Mouse (Mus musculus) spleen, postnatal 10 days (tissue): Measurements from ENCODE around the gene Gm48552.
A peak's percentile ranks its signal among the peaks of the same experiment; 100 is the strongest.

ENCODE experiments used
- DNase-seq, 2 experiments: peaks; one replicate each; pipeline ENCODE4 v3.0.0; 2021 to 2022; ENCODE audit warnings: low spot score in 2 of 2

Gm48552 gene

DNA sequence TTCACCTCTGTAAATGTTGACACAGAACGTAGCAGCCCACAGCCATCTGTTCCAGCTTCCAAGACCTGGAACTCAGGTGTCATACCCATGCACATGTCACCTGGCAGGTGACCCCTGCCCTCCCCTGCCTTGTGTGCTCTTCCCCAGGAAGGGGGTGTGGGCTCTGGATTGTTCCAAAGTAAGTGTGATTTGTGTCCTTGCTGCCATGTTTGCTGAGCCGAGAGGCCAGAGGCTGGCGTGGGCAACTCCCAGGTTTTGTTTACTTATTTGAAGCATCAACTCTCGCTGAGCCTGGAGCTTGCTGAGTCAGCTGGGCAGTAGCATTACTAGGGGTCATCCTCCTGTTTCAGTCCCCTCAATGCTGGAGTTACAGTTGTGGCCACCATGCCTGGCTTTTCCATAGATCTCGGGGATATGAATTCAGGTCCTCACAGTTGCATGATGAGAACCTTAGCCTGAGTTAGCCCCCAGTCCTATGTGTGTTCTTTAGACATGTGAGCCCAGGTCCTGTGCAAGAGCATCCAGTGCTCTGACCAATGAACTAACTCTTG lies at the start of gene Gm48552:
Gene Gm48552, plus strand, starts transcription at position 501 of the 551 bp plus-strand sequence.
- DNase-seq: no peak

DNA sequence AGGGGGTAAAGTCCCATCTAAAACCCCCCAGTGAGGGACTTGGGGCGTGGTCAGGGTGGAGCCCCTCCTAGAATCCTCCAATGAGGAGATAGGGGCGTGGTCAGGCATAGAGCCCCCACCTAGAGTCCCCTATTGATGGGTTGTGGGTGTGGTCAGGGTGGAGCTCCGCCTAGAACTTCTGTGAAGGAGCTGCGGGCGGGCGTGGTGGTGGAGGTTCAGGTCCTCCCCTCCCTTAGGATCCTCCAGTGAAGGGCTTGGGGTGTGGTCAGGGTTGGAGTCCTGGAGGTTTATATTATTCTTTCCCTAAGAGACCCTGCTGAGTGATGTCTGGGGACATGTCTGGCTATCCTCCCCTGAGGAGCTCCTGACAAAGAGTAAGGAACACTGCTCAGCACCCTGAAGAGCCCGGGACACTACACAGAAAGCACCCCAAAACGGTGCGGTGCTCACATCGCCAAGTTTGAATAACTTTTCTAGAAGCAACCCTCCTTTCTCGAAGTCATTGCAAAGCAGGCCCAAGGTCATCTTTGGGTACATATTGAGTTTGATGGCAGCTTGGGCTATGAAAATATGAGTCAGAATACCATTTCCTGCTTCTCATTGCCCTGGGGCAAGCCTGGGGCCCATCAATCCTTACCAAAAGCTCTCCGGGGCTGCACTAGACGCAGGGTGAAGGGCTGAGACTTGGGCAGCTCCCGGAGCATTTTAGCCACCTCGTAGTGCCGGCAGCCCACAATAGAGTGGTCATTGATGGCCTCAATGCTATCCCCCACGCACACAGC lies 48.1 kb upstream of the Gm48552 start:
- DNase-seq: no peak

DNA sequence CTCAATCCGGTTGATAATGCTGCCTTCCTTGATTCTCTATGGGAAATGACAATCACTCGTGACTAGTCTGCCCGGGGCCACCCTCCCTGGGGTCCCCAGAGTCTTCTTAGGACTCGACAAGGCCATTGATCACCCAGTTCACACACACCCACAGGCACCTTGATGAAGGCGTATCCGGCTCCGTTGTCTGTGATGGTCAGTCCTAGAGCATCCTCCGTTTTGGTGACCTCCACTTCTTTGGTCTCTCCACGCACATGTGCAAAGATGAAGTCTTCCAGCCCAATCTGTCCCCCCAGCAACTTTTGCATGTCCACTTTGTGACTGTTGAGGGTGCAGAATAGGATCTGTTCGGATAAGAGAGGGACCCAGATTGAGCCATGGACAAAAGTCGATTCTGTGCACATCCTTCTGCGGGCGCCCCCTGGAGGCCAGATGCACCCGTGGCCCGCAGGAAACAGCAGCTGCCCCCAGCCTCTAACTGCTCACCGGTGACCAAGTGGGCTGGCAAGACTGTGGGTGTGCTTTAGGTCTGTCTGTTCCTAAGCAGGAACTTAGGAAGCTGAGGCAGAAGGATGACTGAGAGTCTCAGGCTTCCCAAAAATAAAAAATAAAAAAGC lies 47.4 kb upstream of the Gm48552 start:
- peak; percentile 68 to 88 for DNase-seq

DNA sequence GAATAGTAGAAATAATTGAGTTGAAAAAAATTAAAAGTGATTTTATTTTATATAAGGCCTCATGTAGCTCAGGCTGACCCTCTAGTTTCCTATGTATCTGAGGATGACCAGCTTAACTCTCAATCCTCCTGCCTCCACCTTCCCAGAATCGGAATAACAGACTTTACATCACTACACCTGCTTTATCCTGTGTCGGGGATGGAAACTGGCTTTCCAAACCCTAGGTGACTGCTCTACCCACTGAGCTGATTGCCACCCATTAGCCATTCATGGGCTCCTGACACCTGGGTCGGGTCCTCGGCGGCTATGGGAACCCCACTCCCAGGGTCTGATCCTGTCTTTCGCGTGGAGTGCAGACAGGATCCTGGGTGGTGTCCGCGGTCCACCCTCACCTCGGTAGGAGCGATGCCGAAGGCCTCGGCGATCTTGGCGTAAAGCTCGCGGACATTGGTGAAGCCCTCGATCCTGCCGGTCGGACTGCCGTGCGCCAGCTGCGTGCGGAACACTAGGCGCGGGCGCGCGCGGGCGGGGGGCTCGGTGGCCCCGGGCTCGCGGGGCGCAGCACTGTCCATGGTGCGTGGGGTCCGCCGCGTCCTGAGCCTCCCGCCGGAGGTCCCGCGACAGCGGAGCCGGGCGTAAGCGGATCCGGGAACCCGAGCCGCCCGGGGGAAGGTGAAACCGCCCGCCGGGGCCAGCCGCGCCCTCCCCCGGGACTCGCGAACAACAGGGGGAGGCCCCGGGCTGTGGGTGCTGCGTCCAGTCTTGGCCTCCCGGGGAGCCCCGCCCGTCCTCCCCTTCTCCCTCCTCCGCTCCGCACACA lies 45.9 kb upstream of the Gm48552 start, which contains the start of gene Gipc3:
Gene Gipc3, minus strand, starts transcription at position 581 of the 820 bp plus-strand sequence.
- peak in 1 of 2 experiments; percentile 49 for DNase-seq

DNA sequence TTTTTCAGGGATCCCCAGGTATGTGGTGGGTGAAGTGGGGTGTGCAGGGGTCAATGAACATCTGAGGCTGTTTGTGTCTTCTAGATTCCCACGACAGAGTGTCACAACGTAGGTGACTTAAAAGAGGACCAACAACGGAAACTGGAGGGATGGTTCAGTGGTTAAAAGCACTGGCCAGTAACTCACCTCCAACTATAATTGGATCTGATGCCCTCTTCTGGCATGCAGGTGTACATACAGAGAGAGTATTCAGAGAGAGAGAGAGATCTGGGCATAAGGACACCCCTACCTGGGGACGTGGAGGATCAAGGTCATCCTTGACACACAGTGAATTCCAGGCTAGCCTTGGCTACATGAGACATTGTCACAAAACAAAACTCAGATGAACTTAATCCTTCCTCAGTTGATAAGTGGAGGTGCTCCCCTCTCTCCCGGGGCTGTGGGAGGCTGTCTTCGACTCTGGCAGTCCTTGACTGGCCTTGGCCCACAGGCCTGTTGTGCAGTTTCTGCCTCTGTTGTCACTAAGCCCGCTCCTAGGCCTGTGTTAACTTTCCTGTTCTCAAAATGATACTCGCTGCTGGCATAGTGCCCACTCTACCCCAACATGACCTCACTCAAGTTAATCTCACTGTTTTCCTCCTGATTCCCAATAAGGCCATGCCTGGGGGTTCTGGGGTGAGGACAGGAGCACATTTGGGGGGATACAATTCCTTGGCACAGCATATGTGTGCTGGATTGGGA lies 44.2 kb upstream of the Gm48552 start:
- DNase-seq: peak in 1 of 2 experiments; percentile 44

DNA sequence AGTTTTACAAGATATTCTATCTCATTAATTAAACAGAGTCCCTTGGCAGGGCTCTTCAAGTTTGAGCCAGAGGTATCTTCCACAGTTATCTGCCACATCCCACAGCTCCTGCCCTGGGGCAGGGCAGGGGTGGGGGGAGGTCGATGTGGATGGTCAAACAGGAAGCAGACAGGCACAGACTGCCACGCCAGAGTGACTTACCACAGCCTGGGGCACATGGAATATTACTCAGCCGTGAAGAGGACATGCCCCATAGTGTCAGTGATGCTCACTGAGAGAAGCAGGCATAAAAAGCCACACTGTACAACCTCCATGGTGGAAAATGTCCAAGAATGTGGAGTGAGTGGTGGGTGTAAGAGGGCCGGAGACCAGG lies 43.7 kb upstream of the Gm48552 start:
- DNase-seq: no peak

DNA sequence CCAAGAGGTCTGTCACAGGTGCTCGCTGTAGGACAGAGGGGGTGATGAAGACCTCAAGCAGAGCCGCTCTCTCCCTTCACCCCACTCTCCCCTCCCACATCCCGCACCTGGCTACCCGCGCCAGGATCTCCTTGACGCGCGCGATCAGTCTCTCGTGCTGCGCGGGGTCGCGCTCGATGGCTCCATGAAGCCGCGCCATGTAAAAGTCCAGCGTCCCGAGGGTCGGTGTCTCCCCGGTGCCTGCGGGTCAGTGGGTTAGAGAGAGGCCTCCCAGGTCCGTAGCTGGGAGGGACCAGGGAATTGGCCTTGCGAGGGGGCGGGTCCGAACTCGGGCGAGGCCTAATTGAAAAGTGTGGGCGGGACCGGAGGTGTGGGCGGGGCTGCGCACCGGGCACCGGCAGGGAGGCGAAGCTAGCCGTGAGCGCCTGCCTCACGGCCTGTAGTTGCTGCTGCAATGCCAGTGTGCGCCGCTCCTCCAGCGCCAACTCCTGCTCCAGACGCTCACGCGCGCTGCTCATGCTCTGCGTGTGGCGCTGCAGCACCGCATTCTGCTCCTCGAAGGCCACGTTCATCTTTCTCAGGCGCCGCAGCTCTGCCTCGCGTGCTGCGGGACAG lies 42.2 kb upstream of the Gm48552 start:
- DNase-seq: peak; percentile 51 to 84

DNA sequence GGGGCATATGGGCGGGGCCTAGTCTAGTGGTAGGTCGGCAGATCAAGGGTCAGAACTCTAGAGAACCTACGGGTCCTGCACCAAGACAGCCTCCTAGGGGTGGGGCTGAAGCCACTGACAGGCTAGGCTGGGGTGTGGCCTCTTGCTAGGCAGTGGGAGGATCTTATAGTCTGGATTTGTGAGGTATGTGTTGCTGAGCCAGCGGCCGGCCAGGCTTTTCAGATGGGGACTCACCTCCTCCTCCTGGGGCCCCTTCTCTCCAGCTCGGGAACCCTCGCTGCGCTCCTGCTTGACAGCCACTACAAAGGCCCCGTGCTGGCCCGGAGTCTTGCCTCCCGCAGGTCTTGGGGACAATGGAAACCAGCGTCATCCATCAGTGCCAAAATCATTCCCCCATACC lies 39.7 kb upstream of the Gm48552 start:
- DNase-seq: peak; percentile 47 to 76

DNA sequence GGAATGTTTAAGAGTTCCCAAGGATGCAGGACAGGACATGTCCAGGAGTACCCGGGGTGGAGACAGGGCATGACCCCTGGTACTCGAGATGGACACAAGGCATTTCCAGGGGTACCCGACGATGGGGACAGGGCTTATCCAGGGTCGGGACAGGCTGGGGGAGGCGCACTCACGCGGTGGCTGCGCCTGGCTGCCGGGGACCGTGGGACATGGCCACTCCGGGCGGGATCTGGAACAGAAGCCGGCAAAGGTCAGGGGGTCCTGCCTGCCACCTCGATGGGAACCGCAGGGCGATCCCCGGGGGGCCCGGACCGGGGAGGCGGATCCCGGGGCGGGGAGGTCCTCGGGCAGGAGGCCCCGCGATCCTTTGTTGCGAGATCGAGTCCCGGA lies 38.8 kb upstream of the Gm48552 start:
- DNase-seq: no peak

DNA sequence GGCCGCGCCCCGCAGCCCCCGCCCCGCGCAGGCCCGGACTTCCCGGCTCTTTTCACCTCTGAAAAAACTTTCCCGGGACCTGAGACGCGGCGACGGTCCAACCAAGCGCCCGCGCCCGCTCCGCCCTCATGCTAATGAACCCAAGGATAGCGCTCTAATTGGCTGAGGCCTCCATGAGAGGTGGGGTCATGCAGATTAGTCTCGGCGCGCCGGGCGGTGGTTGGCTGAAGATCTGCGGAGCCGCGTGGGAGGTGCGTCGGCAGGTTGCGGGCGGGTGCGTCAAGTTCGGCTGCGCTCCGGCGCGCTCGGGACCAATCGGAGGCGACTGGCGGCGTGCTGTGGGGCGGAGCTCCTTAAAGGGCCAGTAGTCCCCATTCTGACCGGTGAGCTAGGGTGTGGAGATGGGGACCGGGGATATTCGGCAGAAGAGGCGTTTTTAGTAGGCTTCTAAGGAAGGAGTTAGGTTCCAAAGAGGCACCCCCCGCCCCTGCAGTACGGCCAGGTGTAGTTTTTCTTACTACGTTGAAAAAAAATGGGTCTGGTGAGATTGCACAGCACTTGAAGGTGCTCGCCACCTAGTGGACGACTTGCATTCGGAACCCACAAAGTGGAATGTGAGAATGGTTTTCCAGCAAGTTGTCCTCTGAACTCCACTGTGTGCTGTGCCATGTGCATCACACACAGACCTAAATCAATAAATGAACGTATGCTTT lies 38.3 kb upstream of the Gm48552 start, which contains the start of gene Hmg20b:
Gene Hmg20b, minus strand, starts transcription at position 130 of the 713 bp plus-strand sequence.
- DNase-seq: peak; percentile 95 to 99

DNA sequence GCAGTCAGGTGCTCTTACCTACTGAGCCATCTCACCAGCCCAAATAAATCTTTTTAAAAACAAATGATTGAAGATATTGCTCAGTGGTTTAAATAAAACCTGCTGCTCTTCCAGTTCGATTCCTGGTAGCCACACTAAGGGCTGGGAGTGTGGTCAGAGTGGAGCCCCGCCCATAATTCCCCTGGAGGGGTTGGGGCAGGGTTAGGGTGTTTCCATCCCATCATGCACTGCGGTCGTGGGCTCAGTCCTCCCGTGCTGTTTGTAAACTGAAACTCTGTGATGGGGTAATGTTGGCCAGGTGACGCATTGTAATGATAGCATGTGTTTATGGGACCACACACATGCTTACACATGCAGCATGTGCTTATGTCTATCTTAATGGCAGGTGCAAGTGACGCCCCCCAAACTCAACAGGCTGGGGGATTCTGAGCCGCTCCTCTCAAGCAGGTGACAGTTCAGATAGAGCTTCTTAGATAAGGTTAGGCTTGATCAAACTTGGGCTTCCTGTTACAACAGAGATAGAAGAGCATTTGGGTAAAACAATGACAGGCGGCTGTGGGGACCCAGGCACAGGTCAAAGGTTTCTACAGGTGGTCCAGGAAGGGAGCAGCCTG lies 37.0 kb upstream of the Gm48552 start:
- DNase-seq: peak; percentile 58 to 84

DNA sequence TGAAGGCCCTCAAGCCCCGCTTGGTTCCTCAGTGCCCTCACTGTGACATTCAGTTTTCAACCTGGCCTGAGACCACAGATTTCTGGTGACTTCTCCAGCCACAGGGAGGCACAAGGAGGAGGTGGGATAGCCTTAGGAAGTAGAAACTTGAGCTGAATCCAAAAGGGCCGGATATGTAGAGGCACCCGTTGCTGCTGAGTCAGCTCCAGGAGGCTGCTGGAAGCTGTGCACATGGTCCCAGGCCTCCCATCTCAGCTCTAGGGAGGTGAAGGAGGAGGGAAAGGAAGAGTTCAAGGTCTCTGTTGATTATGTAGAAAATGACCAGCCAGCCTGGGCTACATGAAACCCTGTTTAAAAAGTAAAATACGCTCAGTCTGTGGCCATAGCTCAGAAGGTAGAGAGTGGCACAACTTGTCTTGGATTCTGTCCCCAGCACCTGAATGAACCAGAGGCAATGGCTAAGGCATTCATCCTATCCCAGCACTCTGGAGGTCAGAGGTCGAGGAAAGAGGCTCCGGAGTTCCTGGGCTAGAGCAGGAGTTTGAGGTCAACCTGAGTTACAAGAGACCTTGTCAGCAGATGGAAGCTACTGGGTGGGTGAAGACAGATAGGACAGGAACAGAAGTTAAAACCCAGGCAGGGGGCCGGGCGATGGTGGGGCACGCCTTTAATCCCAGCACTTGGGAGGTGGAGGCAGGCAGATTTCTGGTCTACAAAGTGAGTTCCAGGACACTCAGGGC lies 33.9 kb upstream of the Gm48552 start:
- DNase-seq: no peak

DNA sequence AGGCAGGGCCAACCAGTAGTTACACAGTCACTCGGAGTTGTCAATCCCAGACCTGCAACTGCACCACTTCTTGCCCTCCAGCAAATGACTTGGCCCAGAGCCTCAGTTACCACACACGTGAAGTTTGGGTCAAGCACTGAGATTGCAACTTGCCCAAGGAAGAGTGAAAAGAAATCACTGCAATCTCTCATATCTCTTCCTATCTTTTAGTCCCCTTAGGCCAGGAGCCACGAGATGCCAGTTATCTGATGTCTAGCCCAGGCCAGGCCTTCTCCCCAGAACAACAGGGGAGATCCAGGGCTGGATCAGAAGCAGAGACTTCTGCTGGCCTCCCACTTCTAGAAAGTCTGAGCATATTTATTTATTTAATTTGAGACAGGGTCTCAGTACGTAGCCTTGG lies 33.3 kb upstream of the Gm48552 start:
- no peak for DNase-seq

DNA sequence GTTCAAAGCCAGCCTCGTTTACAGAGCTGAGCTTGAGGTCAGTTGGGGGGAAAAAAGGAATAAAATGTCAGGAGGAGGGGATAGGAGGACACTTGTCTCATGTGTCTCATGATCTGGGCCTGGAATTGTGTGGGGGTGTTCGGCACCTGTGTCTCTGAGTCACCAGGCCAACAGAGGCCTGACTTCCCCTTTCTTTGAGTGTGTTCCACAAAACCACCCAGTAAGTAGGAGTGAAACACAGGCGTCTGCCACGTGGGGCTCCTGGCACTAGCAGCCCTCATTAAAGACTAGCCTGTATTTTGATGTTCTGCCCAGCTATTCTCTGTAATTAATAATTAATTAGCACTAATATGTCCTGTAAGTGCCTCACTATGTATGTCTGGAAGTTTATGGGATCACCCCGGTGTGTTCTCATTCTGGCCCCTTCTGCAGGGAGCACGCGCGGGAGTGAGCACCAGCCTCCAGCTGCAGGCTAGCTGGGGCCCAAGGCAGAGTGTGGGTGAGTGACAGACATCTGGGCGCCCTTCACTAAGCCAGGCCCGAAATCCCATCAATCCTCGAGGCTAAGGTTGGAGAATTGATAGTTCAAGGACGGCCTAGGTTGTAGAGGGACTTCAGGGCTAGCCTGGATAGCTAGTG lies 32.3 kb upstream of the Gm48552 start:
- no peak for DNase-seq

DNA sequence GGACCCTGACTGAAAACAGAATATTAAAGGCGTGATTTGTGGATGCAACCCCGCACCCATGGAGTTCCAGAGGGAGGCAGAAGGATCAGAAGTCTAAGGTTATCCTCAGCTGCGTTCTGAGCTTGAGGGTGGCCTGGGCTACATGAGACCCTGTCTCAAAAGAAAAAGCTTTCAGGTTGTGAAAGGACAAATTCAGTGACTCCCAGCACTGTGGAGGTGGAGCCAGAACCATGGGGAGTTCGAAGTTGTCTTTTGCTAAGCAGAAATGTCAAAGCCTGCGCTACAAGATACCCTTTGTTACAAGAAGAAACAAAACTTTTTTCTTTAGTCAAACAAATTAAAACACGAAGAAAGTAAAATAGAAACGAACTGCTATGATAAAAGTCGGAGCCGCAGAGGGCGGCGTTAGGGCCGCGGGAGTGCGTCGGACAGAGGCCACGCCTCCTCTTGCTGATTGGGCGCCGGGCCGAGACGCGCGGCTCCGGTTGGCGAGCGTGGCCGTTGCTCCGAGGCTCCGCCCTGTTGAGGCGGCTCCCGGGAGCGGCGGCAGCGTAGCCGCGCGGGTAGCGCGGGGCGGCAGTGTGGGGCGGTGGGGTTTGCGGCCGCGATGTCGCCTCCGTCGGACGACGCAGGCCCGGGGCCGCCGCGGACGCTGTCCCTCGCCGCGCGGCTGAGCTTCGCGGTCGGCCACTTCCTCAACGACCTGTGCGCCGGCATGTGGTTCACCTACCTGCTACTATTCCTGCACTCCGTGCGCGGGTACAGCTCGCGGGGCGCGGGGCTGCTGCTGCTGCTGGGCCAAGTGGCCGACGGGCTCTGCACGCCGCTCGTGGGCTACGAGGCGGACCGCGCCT lies 31.6 kb upstream of the Gm48552 start, which contains the start of gene Mfsd12:
Gene Mfsd12, plus strand, starts transcription at position 501 of the 854 bp plus-strand sequence.
- DNase-seq: peak; percentile 83 to 95

DNA sequence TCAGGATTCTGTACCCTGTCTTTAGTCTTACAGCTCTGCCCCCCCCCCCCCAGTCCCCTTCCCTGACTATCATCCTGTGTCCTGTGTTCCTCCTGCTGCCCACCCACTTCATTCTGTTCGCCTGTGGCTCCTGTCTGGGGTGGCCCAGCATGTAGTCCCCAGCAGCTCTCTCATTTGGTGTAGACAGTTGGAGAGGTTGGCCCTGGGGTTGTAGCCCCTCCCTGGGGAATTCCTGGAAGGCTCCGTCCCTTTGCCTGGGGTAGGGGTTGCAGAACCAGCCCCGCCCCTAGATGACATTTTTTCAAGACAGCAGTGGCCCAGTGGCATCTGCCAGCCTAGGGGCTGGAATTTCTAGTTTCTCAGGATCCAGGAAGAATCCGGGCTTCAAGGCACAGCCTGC lies 30.6 kb upstream of the Gm48552 start:
- peak in 1 of 2 experiments; percentile 39 for DNase-seq

DNA sequence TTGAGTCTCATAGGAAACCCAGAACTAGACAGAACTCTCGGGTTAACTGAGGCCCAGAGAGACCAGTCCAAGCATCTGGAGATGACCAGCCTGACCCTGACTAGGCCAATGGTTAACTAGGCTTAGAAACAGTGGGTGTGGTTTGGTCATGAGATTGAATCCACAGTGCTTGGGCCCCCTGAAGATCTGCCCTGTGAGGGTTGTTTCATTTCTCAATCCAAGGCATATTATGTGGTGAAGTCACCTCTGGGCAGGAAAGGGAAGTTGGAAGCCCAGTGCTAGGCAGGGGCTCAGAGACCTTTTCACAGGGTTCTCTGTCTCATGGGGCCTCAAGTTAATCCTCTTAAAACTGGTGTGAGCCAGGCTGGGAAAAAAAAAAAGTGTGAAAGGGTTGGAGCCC lies 30.0 kb upstream of the Gm48552 start:
- no peak for DNase-seq
